Mouse (Mus musculus): ENCODE data around the gene Blvrb.

DNA sequence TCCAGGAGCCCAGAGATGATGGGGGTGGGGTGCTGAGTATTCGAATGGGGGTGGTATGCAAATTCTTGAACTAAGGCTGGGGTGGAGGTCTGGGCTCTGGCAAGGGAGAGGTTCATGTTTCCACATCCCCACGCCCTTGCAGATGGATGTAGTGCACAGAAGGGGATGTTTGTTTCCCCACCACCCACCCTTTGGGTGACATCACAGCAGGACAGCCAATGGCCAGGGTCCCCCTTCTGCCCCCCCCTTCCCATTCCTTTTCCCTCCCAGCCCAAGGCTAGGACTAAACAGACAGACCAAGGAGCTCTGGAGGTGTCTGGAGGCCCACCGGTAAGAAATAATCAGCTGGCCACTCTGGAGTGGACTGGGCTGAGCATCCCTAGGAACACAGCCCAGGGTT, 51.3 kb downstream of the Blvrb start, which contains the start of gene Prx:
- TF ChIP-seq POLR2A (IDR thresholded peaks at IDR 0.05; ENCODE audit: borderline replicate concordance, insufficient read depth, low read length) (no peak), CTCF (IDR thresholded peaks at IDR 0.05; ENCODE audit: borderline replicate concordance, insufficient read depth, low read depth, low read length) (no peak)

Measured in cerebellum, adult 2 months (tissue).